Mouse (Mus musculus) testis, postnatal 14 days (tissue): ENCODE data around the gene Tcf12.
A peak's percentile ranks its signal among the peaks of the same experiment; 100 is the strongest.

Experiments used
- DNase-seq: peaks from one replicate; pipeline ENCODE4 v3.0.0; 2021; ENCODE audit warnings: low spot score

The Tcf12 gene

GRCm38 (mm10) chr9:71980579-71980978 lies 131.1 kb downstream of the Tcf12 start:
- no peak for DNase-seq

- no peak for DNase-seq
These were observed 132.8 kb downstream of the Tcf12 start for GRCm38 (mm10) chr9:71978886-71979285.

GRCm38 (mm10) chr9:71976034-71976433 lies 135.6 kb downstream of the Tcf12 start:
- no peak for DNase-seq

- DNase-seq: no peak
These were observed 136.5 kb downstream of the Tcf12 start for GRCm38 (mm10) chr9:71975141-71975540.

- DNase-seq: no peak
These were observed 137.1 kb downstream of the Tcf12 start for GRCm38 (mm10) chr9:71974541-71974959.

- no peak for DNase-seq
These were observed 147.6 kb downstream of the Tcf12 start for GRCm38 (mm10) chr9:71964039-71964438.

- DNase-seq: no peak
These were observed 151.7 kb downstream of the Tcf12 start for GRCm38 (mm10) chr9:71960026-71960396.

GRCm38 (mm10) chr9:71959259-71960025 lies 152.2 kb downstream of the Tcf12 start:
- no peak for DNase-seq

GRCm38 (mm10) chr9:71953217-71953616 lies 158.5 kb downstream of the Tcf12 start:
- DNase-seq: no peak

- no peak for DNase-seq
These were observed 159.0 kb downstream of the Tcf12 start for GRCm38 (mm10) chr9:71952621-71953076.

GRCm38 (mm10) chr9:71951926-71952325 lies 159.7 kb downstream of the Tcf12 start:
- no peak for DNase-seq

- DNase-seq: no peak
These were observed 160.3 kb downstream of the Tcf12 start for GRCm38 (mm10) chr9:71951341-71951740.

GRCm38 (mm10) chr9:71944801-71945200 lies 166.9 kb downstream of the Tcf12 start:
- no peak for DNase-seq

- no peak for DNase-seq
These were observed 169.2 kb downstream of the Tcf12 start for GRCm38 (mm10) chr9:71942424-71942823.

- no peak for DNase-seq
These were observed 171.7 kb downstream of the Tcf12 start for GRCm38 (mm10) chr9:71940016-71940415.

- no peak for DNase-seq
These were observed 175.5 kb downstream of the Tcf12 start for GRCm38 (mm10) chr9:71936199-71936598.

- DNase-seq: peak; percentile 14
These were observed 176.8 kb downstream of the Tcf12 start for GRCm38 (mm10) chr9:71934833-71935232.

- DNase-seq: no peak
These were observed 179.7 kb downstream of the Tcf12 start for GRCm38 (mm10) chr9:71931965-71932364.

GRCm38 (mm10) chr9:71931358-71931715 lies 180.3 kb downstream of the Tcf12 start:
- DNase-seq: no peak

GRCm38 (mm10) chr9:71930431-71931357 lies 181.0 kb downstream of the Tcf12 start:
- DNase-seq: no peak

- no peak for DNase-seq
These were observed 195.1 kb downstream of the Tcf12 start for GRCm38 (mm10) chr9:71916662-71916953.

GRCm38 (mm10) chr9:71915871-71916661 lies 195.6 kb downstream of the Tcf12 start:
- no peak for DNase-seq
